Mouse (Mus musculus) forebrain, embryonic 16.5 days (tissue): ENCODE results near the gene Cops3. TPM values are rescaled to one million over a fixed set of nuclear protein-coding genes. Genes with fewer than 3 reads are reported as not detected.

Source experiments
- ATAC-seq: fragments of 200-750 bp; cut with Nextera tagmentation; 2 replicates; pipeline ENCODE4 v1.8.0; 2017; ENCODE audit warnings: mild to moderate bottlenecking, moderate library complexity
- H3K27ac ChIP-seq: fragments of 300-500 bp; sonication (generic); 2 replicates; pipeline ENCODE4 v1.5.1; 2014; ENCODE audit warnings: low read length, control low read depth
- H3K27me3 ChIP-seq: fragments of 300-500 bp; sonication (generic); replicated peaks from 2 replicates; pipeline ENCODE4 v1.6.1; 2014; ENCODE audit warnings: low read length; ENCODE audit not compliant: control insufficient read depth, insufficient read depth
- H3K36me3 ChIP-seq: fragments of 300-500 bp; sonication (generic); 2 replicates; pipeline ENCODE4 v1.6.1; 2014; ENCODE audit not compliant: control insufficient read depth, insufficient read depth
- H3K4me1 ChIP-seq: fragments of 300-500 bp; sonication (generic); replicated peaks from 2 replicates; pipeline ENCODE4 v1.6.1; 2014; ENCODE audit warnings: low read length; ENCODE audit not compliant: control insufficient read depth, insufficient read depth
- H3K4me2 ChIP-seq: fragments of 300-500 bp; sonication (generic); 2 replicates; pipeline ENCODE4 v1.6.1; 2014; ENCODE audit warnings: mild to moderate bottlenecking, low read length, control low read depth
- H3K4me3 ChIP-seq: fragments of 300-500 bp; sonication (generic); replicated peaks from 2 replicates; pipeline ENCODE4 v1.5.1; 2014; ENCODE audit warnings: mild to moderate bottlenecking, low read length, control low read depth
- H3K9ac ChIP-seq: fragments of 300-500 bp; sonication (generic); replicated peaks from 2 replicates; pipeline ENCODE4 v1.6.1; 2014; ENCODE audit warnings: low read depth, low read length, control low read depth
- H3K9me3 ChIP-seq: fragments of 300-500 bp; sonication (generic); 2 replicates; pipeline ENCODE4 v1.6.1; 2016; ENCODE audit warnings: low read length; ENCODE audit not compliant: control insufficient read depth
- WGBS: fragments of 180-500 bp; shearing (Covaris S2); extraction: QIAGEN DNeasy Blood & Tissue Kit; methylation state at CpG from one replicate; pipeline ENCODE4 v1.1.7; 2014; 5-methylcytosine and 5-hydroxymethylcytosine counted together
- polyA plus RNA-seq: library from polyadenylated mRNA; unstranded; fragments of >200 nt; fragmentation: Nextera tagmentation; extraction: Ambion mirVana; gene quantifications from 2 replicates; pipeline ENCODE4 v1.2.1, GENCODE M21; 2015

Cops3 gene
- polyA plus RNA-seq, 1 experiment from 2014 or later, result 200 TPM

DNA sequence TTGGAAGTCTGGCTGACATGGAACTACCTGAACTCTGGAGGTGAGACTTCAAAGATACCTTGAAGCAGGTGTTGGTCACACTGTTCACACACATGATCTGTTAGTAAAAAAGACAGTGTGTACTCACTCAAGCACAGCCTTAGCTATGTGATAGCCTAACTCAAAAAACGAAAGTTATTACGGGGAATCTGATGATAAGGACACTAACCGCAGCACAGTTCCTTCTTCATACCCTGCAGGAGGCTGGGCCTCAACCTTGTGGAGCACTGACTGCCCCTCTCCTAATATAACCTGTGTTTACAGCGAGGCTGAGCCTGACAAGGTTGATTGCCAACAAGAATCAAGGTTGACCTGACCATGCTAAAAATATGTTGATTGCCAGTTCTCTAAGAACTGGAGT is 65.1 kb downstream of the Cops3 start:
- H3K9ac ChIP-seq, result no peak overlapping the region
- no peaks in the 10 kb centered on the region for H3K27me3 ChIP-seq
- no peak overlapping the region for H3K4me3 ChIP-seq
- H3K27ac ChIP-seq, result no peak overlapping the region
- WGBS, result 96% methylated on average over 4 of the region's 4 CpGs
- H3K4me2 ChIP-seq, result no peak overlapping the region
- no peaks in the 10 kb centered on the region for H3K4me1 ChIP-seq
- no peaks in the 10 kb centered on the region for H3K9me3 ChIP-seq
- peaks cover 52% of the 10 kb centered on the region for H3K36me3 ChIP-seq
- ATAC-seq, result no peak

DNA sequence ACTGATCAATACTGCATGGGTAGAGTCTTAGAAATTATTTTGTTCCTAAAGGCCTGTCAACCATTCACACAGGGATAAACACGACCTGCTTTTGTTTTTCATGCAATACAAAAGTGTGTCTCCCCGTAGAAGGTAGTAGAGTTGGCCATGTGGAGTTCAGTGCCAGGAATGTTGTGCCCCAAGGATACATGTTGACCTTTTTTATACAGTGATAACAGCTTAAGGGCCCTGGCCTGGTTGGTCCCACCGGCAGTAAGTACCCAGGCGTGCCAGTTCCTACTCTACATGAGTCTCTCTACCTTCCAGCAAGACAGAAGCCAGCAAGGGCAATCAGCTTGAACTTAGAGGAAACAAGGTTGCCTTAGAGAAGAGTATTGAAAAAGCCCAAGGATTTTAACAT is 66.7 kb downstream of the Cops3 start:
- H3K9me3 ChIP-seq, result no peaks in the 10 kb centered on the region
- WGBS, result 89% methylated on average over 4 of the region's 4 CpGs
- H3K9ac ChIP-seq, result no peak overlapping the region
- no peak overlapping the region for H3K4me3 ChIP-seq
- no peak overlapping the region for H3K4me2 ChIP-seq
- ATAC-seq, result no peak
- H3K27me3 ChIP-seq, result no peaks in the 10 kb centered on the region
- no peaks in the 10 kb centered on the region for H3K4me1 ChIP-seq
- peaks cover 46% of the 10 kb centered on the region for H3K36me3 ChIP-seq
- no peak overlapping the region for H3K27ac ChIP-seq

DNA sequence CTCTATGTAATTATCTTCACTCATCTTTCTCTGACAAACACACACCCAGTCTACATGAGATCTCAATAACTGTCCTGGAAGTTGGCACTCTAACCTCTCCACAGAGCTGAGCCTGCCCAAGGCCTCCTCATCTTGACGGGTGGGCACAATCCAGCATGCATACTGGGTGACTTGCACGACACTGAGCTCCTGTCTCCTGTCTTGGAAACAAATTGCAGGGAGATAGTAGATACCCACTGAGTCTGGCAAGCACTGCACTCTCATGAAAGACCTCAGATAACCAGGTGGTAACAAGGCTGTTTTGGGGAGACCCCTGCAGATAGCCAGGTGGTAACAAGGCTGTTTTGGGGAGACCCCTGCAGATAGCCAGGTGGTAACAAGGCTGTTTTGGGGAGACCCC is 67.3 kb downstream of the Cops3 start:
- Histone ChIP-seq H3K9me3 (no peaks in the 10 kb centered on the region), H3K4me3 (no peak overlapping the region), H3K27me3 (no peaks in the 10 kb centered on the region), H3K9ac (no peak overlapping the region), H3K4me1 (no peaks in the 10 kb centered on the region), H3K36me3 (peaks cover 49% of the 10 kb centered on the region), H3K4me2 (no peak overlapping the region), H3K27ac (no peak overlapping the region)
- 84% methylated on average over 2 of the region's 2 CpGs for WGBS
- ATAC-seq, result no peak

DNA sequence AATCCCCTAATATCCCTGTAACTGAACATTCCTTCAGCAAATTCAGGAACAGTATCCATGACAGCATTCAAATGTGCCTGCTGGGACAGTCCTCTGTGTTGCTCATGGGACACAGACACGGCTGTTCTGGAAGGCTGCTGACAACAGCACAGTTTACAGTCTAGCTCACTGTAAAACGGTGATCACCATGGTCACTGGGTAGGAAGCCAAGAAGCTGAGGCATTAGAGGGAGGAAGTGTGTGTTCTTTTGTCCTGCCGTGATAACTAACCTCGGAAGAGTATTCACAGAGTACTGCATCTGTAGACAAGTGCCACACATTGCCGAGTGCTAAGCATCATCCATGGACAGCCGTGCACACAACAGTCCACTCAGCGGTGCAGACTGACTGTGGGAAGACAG is 68.9 kb downstream of the Cops3 start:
- Histone ChIP-seq H3K9ac (no peak overlapping the region), H3K36me3 (peaks cover 48% of the 10 kb centered on the region), H3K27me3 (no peaks in the 10 kb centered on the region), H3K27ac (no peak overlapping the region), H3K9me3 (no peaks in the 10 kb centered on the region), H3K4me3 (no peak overlapping the region), H3K4me2 (no peak overlapping the region), H3K4me1 (no peaks in the 10 kb centered on the region)
- ATAC-seq, result no peak
- 81% methylated on average over 7 of the region's 7 CpGs for WGBS

DNA sequence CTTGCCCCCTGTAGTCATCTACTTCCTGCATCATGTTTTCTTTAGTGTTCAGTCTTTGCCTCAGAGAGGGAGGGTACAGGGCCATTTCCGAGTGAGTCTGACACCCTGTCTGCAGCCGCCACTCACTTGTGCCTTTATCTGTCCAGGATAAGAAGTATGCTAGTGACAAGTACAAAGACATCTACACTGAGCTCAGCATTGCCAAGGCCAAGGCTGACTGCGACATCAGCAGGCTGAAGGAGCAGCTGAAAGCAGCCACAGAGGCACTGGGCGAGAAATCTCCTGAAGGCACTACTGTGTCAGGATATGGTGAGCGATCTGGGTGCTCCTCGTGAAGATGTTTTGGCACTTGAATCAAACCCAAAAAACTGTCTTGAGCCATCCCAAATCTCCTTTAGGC is 69.9 kb downstream of the Cops3 start:
- 88% methylated on average over 6 of the region's 6 CpGs for WGBS
- Histone ChIP-seq H3K4me3 (no peak overlapping the region), H3K36me3 (peaks cover 49% of the 10 kb centered on the region), H3K4me2 (no peak overlapping the region), H3K27ac (no peak overlapping the region), H3K9ac (no peak overlapping the region), H3K9me3 (no peaks in the 10 kb centered on the region), H3K27me3 (no peaks in the 10 kb centered on the region), H3K4me1 (no peaks in the 10 kb centered on the region)
- ATAC-seq, result no peak

DNA sequence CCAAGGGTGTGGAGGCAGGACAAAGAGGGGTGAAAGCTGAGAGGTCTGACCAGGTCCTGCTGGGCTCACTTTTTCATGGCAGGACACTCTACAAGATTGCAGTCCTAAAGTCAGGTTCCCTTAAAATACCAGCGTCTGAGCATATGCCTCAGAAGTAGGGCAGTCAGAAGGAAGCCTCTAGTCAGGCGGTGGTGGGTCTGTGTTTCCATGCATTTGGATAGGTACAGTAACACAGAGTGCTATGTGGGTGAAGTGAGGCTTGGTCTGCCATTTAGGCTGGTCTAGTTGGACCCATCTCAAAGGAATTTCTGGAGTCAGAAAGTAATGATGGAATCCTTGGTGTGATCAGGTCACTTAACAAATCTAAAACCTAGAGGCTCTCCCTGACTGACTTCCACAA is 70.3 kb downstream of the Cops3 start:
- H3K27ac ChIP-seq, result no peak overlapping the region
- H3K4me2 ChIP-seq, result no peak overlapping the region
- no peak overlapping the region for H3K4me3 ChIP-seq
- H3K27me3 ChIP-seq, result no peaks in the 10 kb centered on the region
- 98% methylated on average over 2 of the region's 2 CpGs for WGBS
- H3K4me1 ChIP-seq, result no peaks in the 10 kb centered on the region
- H3K9ac ChIP-seq, result no peak overlapping the region
- H3K9me3 ChIP-seq, result no peaks in the 10 kb centered on the region
- ATAC-seq, result no peak
- H3K36me3 ChIP-seq, result peaks cover 50% of the 10 kb centered on the region

Other genes with a start within 250 kb of the Cops3 start
- not detected in 2 replicates for gene Olfr223, start 246.5 kb downstream of the Cops3 start, polyA plus RNA-seq
- 51.7 and 51.9 TPM in 2 replicates for gene Mprip, start 178.5 kb downstream of the Cops3 start, polyA plus RNA-seq
- 4.2 and 6.7 TPM in 2 replicates for gene Pld6, start 52.2 kb downstream of the Cops3 start, polyA plus RNA-seq
- gene Flcn, start 29.8 kb downstream of the Cops3 start, polyA plus RNA-seq, result 44.6 and 51.2 TPM in 2 replicates
- 52.6 and 56.7 TPM in 2 replicates for gene Nt5m, start 391 bp downstream of the Cops3 start, polyA plus RNA-seq
- gene Med9, start 108.4 kb upstream of the Cops3 start, polyA plus RNA-seq, result 39.0 and 39.2 TPM in 2 replicates
- 0.51 and 1.1 TPM in 2 replicates for gene Rasd1, start 125.1 kb upstream of the Cops3 start, polyA plus RNA-seq
- gene Pemt, start 206.7 kb upstream of the Cops3 start, polyA plus RNA-seq, result 4.4 and 7.9 TPM in 2 replicates